ENCODE assay signal across 19 mouse cellular contexts in the genomic region with DNA sequence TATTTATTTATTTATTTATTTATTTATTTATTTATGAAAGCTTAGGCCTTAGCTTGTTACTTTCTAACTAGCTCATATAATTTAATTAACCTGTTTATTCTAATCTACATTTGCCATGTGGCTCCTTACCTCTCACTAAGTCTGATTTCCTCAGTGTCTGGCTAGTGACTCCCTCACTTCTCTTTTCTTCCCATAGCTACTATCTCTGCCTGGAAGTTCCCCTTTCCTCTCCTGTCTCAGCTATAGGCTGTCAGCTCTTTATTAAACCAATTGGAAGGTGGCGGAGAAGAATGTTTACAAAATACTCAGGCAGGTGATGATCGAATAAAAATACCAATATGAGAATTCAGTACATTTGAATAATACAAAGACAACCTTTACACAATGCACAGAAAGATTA.
"Had no signal": no experiment of that assay in that cellular context is flagged by ENCODE, and none has a peak within 500 bp of the region (broad histone marks: within the 10 kb centered on the region; RNA-seq: fewer than 3 reads in every experiment).

No protein-coding gene starts in this region.

- ATAC-seq: liver, postnatal 0 days; midbrain, embryonic 16.5 days had no signal

- H3K9me3 ChIP-seq: liver, embryonic 15.5 days; lung, embryonic 15.5 days; midbrain, embryonic 10.5 days; midbrain, embryonic 12.5 days; neural tube, embryonic 12.5 days had no signal

- H3K4me3 ChIP-seq: liver, embryonic 15.5 days; lung, embryonic 15.5 days; midbrain, embryonic 10.5 days; midbrain, embryonic 12.5 days; neural tube, embryonic 12.5 days had no signal

- DNase-seq: liver, postnatal 0 days; lung, adult 2 months; lung, postnatal 14 days; lung, postnatal 4 days; midbrain, embryonic 14.5 days; retina, postnatal 1 day; right cerebral cortex, adult 18-20 months; right cerebral cortex, postnatal 25 days; right cerebral cortex, postnatal 4 days; spleen, adult 18-20 months; thymus, adult 18-20 months; thymus, postnatal 14 days; thymus, postnatal 4 days had no signal

- H3K27me3 ChIP-seq: liver, embryonic 15.5 days; lung, embryonic 15.5 days; midbrain, embryonic 12.5 days; neural tube, embryonic 12.5 days had no signal

- H3K4me2 ChIP-seq: liver, embryonic 15.5 days; lung, embryonic 15.5 days; midbrain, embryonic 12.5 days; neural tube, embryonic 12.5 days had no signal

- H3K27ac ChIP-seq: liver, embryonic 15.5 days; lung, embryonic 15.5 days; midbrain, embryonic 10.5 days; midbrain, embryonic 12.5 days; neural tube, embryonic 12.5 days had no signal

- H3K9ac ChIP-seq: liver, embryonic 15.5 days; liver, postnatal 0 days; lung, embryonic 15.5 days; midbrain, embryonic 12.5 days; neural tube, embryonic 12.5 days had no signal

- H3K4me1 ChIP-seq: midbrain, embryonic 10.5 days; midbrain, embryonic 12.5 days; neural tube, embryonic 12.5 days had no signal

- H3K36me3 ChIP-seq: liver, embryonic 15.5 days; lung, embryonic 15.5 days; midbrain, embryonic 10.5 days; midbrain, embryonic 12.5 days; neural tube, embryonic 12.5 days had no signal
